Mouse (Mus musculus) megakaryocyte, embryonic 14.5 days (primary cell): Measurements from ENCODE around the gene Tekt4.

Experiments used
- FLI1 ChIP-seq: IDR thresholded peaks from 2 replicates; pipeline ENCODE4 v1.6.1; 2012; ENCODE audit warnings: low read length, inconsistent platforms, mixed read lengths
- GATA1 ChIP-seq: IDR thresholded peaks from 3 replicates; pipeline ENCODE4 v1.6.1; 2012; ENCODE audit warnings: mixed read lengths, low read length, inconsistent platforms, borderline replicate concordance

GRCm38 (mm10) chr17:25450329-25450728 lies 4.1 kb upstream of the Tekt4 start:
- TF ChIP-seq GATA1 (no peak), FLI1 (no peak)
